ENCODE assay signal across 9 mouse cellular contexts in genomic region chr1:89245202-89246003, GRCm38 (mm10).
DNase-seq lines count a peak whose midpoint lies in the region; ATAC-seq lines count a peak whose summit lies in the region.
"Had no signal": no experiment of that assay in that cellular context is flagged by ENCODE, and none has a peak within 500 bp of the region (broad histone marks: within the 10 kb centered on the region; RNA-seq: fewer than 3 reads in every experiment).

No protein-coding gene starts in this region.

- H3K9ac ChIP-seq in hindbrain, embryonic 14.5 days = no peak overlapping the region
- H3K9ac ChIP-seq in midbrain, embryonic 16.5 days (ENCODE audit: low read depth, low read length) = 0 out of 2 replicates have a peak overlapping the region, but pooled peaks have one; percentile 2
- no peak overlapping the region for H3K9ac ChIP-seq in kidney, embryonic 15.5 days

- peaks cover 13% of the 10 kb centered on the region; the same call in 1 of the 2 replicates for H3K4me1 ChIP-seq in hindbrain, embryonic 14.5 days (replicated peaks; ENCODE audit: control insufficient read depth, insufficient read depth, low read length)
- peaks cover 14% of the 10 kb centered on the region for H3K4me1 ChIP-seq in midbrain, embryonic 16.5 days (ENCODE audit: control insufficient read depth, insufficient read depth, low read length)
- H3K4me1 ChIP-seq in kidney, embryonic 15.5 days = peaks cover 8% of the 10 kb centered on the region

- peaks cover 10% of the 10 kb centered on the region for H3K9me3 ChIP-seq in hindbrain, embryonic 14.5 days (ENCODE audit: control insufficient read depth, low read length)
- no peaks in the 10 kb centered on the region for H3K9me3 ChIP-seq in midbrain, embryonic 16.5 days (replicated peaks; ENCODE audit: control insufficient read depth, low read length, poor library complexity, severe bottlenecking)
- H3K9me3 ChIP-seq in kidney, embryonic 15.5 days (replicated peaks) = peaks cover 6% of the 10 kb centered on the region

- ATAC-seq in hindbrain, embryonic 14.5 days (ENCODE audit: low FRiP score) = peak; percentile 34; the same call in 1 of the 2 replicates
- peak; percentile 82 for ATAC-seq in midbrain, embryonic 16.5 days
- ATAC-seq in inflammation-experienced regulatory T-cells, adult 6 months = no peak
- ATAC-seq in kidney, embryonic 15.5 days (replicated peaks; ENCODE audit: low FRiP score) = no peak

- no peak overlapping the region for H3K4me3 ChIP-seq in hindbrain, embryonic 14.5 days (replicated peaks; ENCODE audit: low read length)
- no peak overlapping the region for H3K4me3 ChIP-seq in midbrain, embryonic 16.5 days (ENCODE audit: low read depth, low read length)
- no peak overlapping the region for H3K4me3 ChIP-seq in kidney, embryonic 15.5 days (replicated peaks)

- DNase-seq in NIH3T3 (ENCODE audit: low read depth) = peak; percentile 92
- peak; percentile 37 for DNase-seq in embryo, embryonic 11 days
- peak; percentile 58 for DNase-seq in hindbrain, embryonic 14.5 days (ENCODE audit: low spot score)
- no peak for DNase-seq in frontal cortex, adult 2 months (ENCODE audit: extremely low spot score in 1 of 2, low spot score in 1 of 2)
- DNase-seq: heart, postnatal 14 days; thymus, postnatal 36 days had no signal

- peak overlapping the region; percentile 44 for H3K27ac ChIP-seq in hindbrain, embryonic 14.5 days
- H3K27ac ChIP-seq in midbrain, embryonic 16.5 days (ENCODE audit: low read length) = peak overlapping the region; percentile 47
- H3K27ac ChIP-seq in kidney, embryonic 15.5 days = no peak overlapping the region

- H3K4me2 ChIP-seq in hindbrain, embryonic 14.5 days (replicated peaks) = no peak overlapping the region
- H3K4me2 ChIP-seq in midbrain, embryonic 16.5 days (ENCODE audit: low read length) = no peak overlapping the region
- no peak overlapping the region for H3K4me2 ChIP-seq in kidney, embryonic 15.5 days

- H3K27me3 ChIP-seq in hindbrain, embryonic 14.5 days (ENCODE audit: control insufficient read depth, insufficient read depth, low read length) = no peaks in the 10 kb centered on the region
- no peaks in the 10 kb centered on the region for H3K27me3 ChIP-seq in midbrain, embryonic 16.5 days (ENCODE audit: control insufficient read depth, insufficient read depth, low read depth, low read length)
- no peaks in the 10 kb centered on the region for H3K27me3 ChIP-seq in kidney, embryonic 15.5 days

- no peaks in the 10 kb centered on the region for H3K36me3 ChIP-seq in hindbrain, embryonic 14.5 days (replicated peaks; ENCODE audit: control insufficient read depth, insufficient read depth)
- no peaks in the 10 kb centered on the region for H3K36me3 ChIP-seq in midbrain, embryonic 16.5 days (ENCODE audit: control insufficient read depth, insufficient read depth, low read length)
- H3K36me3 ChIP-seq in kidney, embryonic 15.5 days = no peaks in the 10 kb centered on the region

- 23% methylated on average over 11 of the region's 11 CpGs for WGBS in hindbrain, embryonic 14.5 days
- 22% methylated on average over 11 of the region's 11 CpGs for WGBS in midbrain, embryonic 16.5 days
- 31% methylated on average over 11 of the region's 11 CpGs for WGBS in kidney, embryonic 15.5 days

Comparison
In these comparisons a context has a peak if more than half of its experiments do, and no peak if none do; other contexts are left out.
1. DNase-seq: peak in NIH3T3 (single experiment), embryo, embryonic 11 days (single experiment) and hindbrain, embryonic 14.5 days (single experiment); none in frontal cortex, adult 2 months (0 of 2).
2. ATAC-seq: peak in hindbrain, embryonic 14.5 days (single experiment) and midbrain, embryonic 16.5 days (single experiment); none in inflammation-experienced regulatory T-cells, adult 6 months (single experiment) and kidney, embryonic 15.5 days (single experiment).